Mouse (Mus musculus): ENCODE measurements around the gene Mrgpra2a.

- TF ChIP-seq POLR2A (IDR thresholded peaks at IDR 0.05; ENCODE audit: borderline replicate concordance, low read depth, low read length) (no peak), CTCF (IDR thresholded peaks at IDR 0.05; ENCODE audit: low read depth, low read length) (no peak)
Measured at GRCm38 (mm10) chr7:47410602-47411001, 41.3 kb downstream of the Mrgpra2a start.
